Mouse (Mus musculus): ENCODE measurements at regions not wholly inside any gene's neighbourhood (a gene's known extent, or its start where the extent isn't known, plus 50 kb on each side); places are given as distances from the start of the nearest gene placed in this dataset.
A peak's percentile ranks its signal among the peaks of the same experiment; 100 is the strongest.

GRCm38 (mm10) chr10:27987026-27987425 lies 87.6 kb upstream of the Ptprk start:
- in situ Hi-C loops (cut with MboI; ENCODE audit: low sequenced_read_pairs in 2 of 2, unreplicated experiment in 2 of 2), result no loop called here
- no peaks in the 10 kb centered on the region for H3K9me3 ChIP-seq (ENCODE audit: control insufficient read depth, insufficient read depth, low read depth, low read length)
- no peaks in the 10 kb centered on the region for H3K36me3 ChIP-seq (ENCODE audit: control insufficient read depth, insufficient read depth, low read length, poor library complexity, severe bottlenecking)
- peaks cover 13 to 16% of the 10 kb centered on the region in 2 experiments for H3K4me1 ChIP-seq (ENCODE audit: control insufficient read depth in 2 of 2, insufficient read depth in 2 of 2, low read length in 2 of 2, poor library complexity in 1 of 2)
- H3K4me3 ChIP-seq (ENCODE audit: insufficient read depth in 1 of 2, low read depth in 1 of 2, low read length in 2 of 2, poor library complexity in 1 of 2, severe bottlenecking in 1 of 2), result no peak overlapping the region
- peak; percentile 40 for DNase-seq (ENCODE audit: low read depth, low spot score)
- H3K27ac ChIP-seq (ENCODE audit: insufficient read depth, low read depth, low read length, poor library complexity, severe bottlenecking), result no peak overlapping the region
- no peak overlapping the region for H3K9ac ChIP-seq (ENCODE audit: insufficient read depth, low read depth, low read length, poor library complexity, severe bottlenecking)
- TF ChIP-seq MAFK (IDR thresholded peaks at IDR 0.05; ENCODE audit: insufficient read depth, low read depth, low read length) (no peak), ZC3H11A (IDR thresholded peaks at IDR 0.05; ENCODE audit: borderline replicate concordance, low read depth, low read length) (no peak), HCFC1 (IDR thresholded peaks at IDR 0.05; ENCODE audit: borderline replicate concordance, insufficient read depth, low read length) (no peak), ZNF384 (IDR thresholded peaks at IDR 0.05; ENCODE audit: low read depth, low read length) (no peak), CHD2 (IDR thresholded peaks at IDR 0.05; ENCODE audit: low read depth, low read length) (no peak)

GRCm38 (mm10) chr10:27988066-27988465 lies 86.6 kb upstream of the Ptprk start:
- in situ Hi-C loops (cut with MboI; ENCODE audit: low sequenced_read_pairs in 2 of 2, unreplicated experiment in 2 of 2), result no loop called here
- TF ChIP-seq ZC3H11A (IDR thresholded peaks at IDR 0.05; ENCODE audit: borderline replicate concordance, low read depth, low read length) (no peak), HCFC1 (IDR thresholded peaks at IDR 0.05; ENCODE audit: borderline replicate concordance, insufficient read depth, low read length) (no peak), CHD2 (IDR thresholded peaks at IDR 0.05; ENCODE audit: low read depth, low read length) (no peak), MAFK (IDR thresholded peaks at IDR 0.05; ENCODE audit: insufficient read depth, low read depth, low read length) (no peak), ZNF384 (IDR thresholded peaks at IDR 0.05; ENCODE audit: low read depth, low read length) (no peak)

DNA sequence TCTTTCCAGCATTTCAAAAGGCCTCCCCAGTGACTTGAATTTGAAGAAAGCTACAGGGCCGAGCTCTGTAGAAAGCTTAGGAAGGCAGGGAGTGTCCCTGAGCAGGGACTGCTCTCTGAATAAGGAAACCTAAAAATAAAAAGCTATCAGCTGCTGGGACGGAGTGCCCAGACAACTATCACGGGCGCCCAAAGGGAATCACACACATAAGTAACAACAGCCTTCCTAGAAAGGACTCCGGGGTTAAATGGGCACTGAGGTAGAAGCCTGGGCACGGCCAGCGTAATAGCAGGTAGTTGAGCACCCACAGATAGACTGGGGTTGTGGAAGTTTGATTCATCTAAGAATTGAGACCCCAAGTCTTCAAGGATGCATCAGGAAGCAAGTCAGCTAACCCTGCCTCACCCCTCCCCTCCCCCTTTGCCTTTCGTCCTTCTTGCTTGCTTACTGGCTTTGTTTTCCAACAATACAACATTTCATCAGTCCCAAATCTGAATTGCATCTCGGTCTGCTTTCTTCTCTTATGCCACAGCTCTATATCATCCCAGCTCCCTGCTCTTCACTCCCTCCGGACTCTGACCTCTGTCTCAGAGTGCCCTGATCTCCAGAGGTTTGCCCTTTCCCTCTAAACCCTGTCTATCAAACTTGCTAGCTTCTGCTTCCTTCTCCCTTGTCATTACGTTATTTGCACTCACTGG lies 84.1 kb upstream of the Ptprk start:
- Histone ChIP-seq H3K4me1 (ENCODE audit: control insufficient read depth in 2 of 2, insufficient read depth in 2 of 2, low read length in 2 of 2, poor library complexity in 1 of 2) (peaks cover 15 to 16% of the 10 kb centered on the region in 2 experiments), H3K4me3 (ENCODE audit: insufficient read depth in 1 of 2, low read depth in 1 of 2, low read length in 2 of 2, poor library complexity in 1 of 2, severe bottlenecking in 1 of 2) (peak overlapping the region in 1 of 2 experiments; percentile 45; a peak in 2 of 4 replicates), H3K27ac (ENCODE audit: insufficient read depth, low read depth, low read length, poor library complexity, severe bottlenecking) (peak overlapping the region; percentile 71), H3K9me3 (ENCODE audit: control insufficient read depth, insufficient read depth, low read depth, low read length) (no peaks in the 10 kb centered on the region), H3K36me3 (ENCODE audit: control insufficient read depth, insufficient read depth, low read length, poor library complexity, severe bottlenecking) (no peaks in the 10 kb centered on the region; the same call in 1 of the 2 replicates), H3K9ac (ENCODE audit: insufficient read depth, low read depth, low read length, poor library complexity, severe bottlenecking) (peak overlapping the region; percentile 31; the same call in 1 of the 2 replicates)
- no peak for TF ChIP-seq ZNF384 (IDR thresholded peaks at IDR 0.05; ENCODE audit: low read depth, low read length)
- TF ChIP-seq MAFK (IDR thresholded peaks at IDR 0.05; ENCODE audit: insufficient read depth, low read depth, low read length), result no peak
- no peak for TF ChIP-seq HCFC1 (IDR thresholded peaks at IDR 0.05; ENCODE audit: borderline replicate concordance, insufficient read depth, low read length)
- no peak for TF ChIP-seq ZC3H11A (IDR thresholded peaks at IDR 0.05; ENCODE audit: borderline replicate concordance, low read depth, low read length)
- TF ChIP-seq CHD2 (IDR thresholded peaks at IDR 0.05; ENCODE audit: low read depth, low read length), result no peak
- in situ Hi-C loops (cut with MboI; ENCODE audit: low sequenced_read_pairs in 2 of 2, unreplicated experiment in 2 of 2), result no loop called here
- DNase-seq (ENCODE audit: low read depth, low spot score), result no peak

More at GRCm38 (mm10) chr10:27988066-27988465, 86.6 kb upstream of the Ptprk start:
- Histone ChIP-seq H3K9ac (ENCODE audit: insufficient read depth, low read depth, low read length, poor library complexity, severe bottlenecking) (no peak overlapping the region), H3K4me3 (ENCODE audit: insufficient read depth in 1 of 2, low read depth in 1 of 2, low read length in 2 of 2, poor library complexity in 1 of 2, severe bottlenecking in 1 of 2) (no peak overlapping the region), H3K36me3 (ENCODE audit: control insufficient read depth, insufficient read depth, low read length, poor library complexity, severe bottlenecking) (no peaks in the 10 kb centered on the region; the same call in 1 of the 2 replicates), H3K27ac (ENCODE audit: insufficient read depth, low read depth, low read length, poor library complexity, severe bottlenecking) (no peak overlapping the region), H3K4me1 (ENCODE audit: control insufficient read depth in 2 of 2, insufficient read depth in 2 of 2, low read length in 2 of 2, poor library complexity in 1 of 2) (peaks cover 13 to 15% of the 10 kb centered on the region in 2 experiments), H3K9me3 (ENCODE audit: control insufficient read depth, insufficient read depth, low read depth, low read length) (no peaks in the 10 kb centered on the region)
- no peak for DNase-seq (ENCODE audit: low read depth, low spot score)

DNA sequence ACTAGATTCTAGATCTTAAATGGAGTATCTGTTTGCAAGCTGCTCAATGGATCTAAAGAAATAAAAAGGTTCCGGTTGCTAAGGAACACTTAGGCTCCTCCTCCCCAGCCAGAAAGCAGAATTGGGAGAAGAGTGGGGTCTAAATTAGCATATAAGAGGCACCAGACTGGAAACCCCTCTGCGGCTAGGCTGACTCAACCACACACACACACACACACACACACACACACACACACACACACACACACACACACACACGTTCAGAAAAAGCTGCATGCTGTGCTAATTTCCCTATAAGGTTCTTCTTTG lies 83.6 kb upstream of the Ptprk start:
- TF ChIP-seq HCFC1 (IDR thresholded peaks at IDR 0.05; ENCODE audit: borderline replicate concordance, insufficient read depth, low read length) (no peak), ZNF384 (IDR thresholded peaks at IDR 0.05; ENCODE audit: low read depth, low read length) (no peak), ZC3H11A (IDR thresholded peaks at IDR 0.05; ENCODE audit: borderline replicate concordance, low read depth, low read length) (no peak), MAFK (IDR thresholded peaks at IDR 0.05; ENCODE audit: insufficient read depth, low read depth, low read length) (no peak), CHD2 (IDR thresholded peaks at IDR 0.05; ENCODE audit: low read depth, low read length) (no peak)
- Histone ChIP-seq H3K27ac (ENCODE audit: insufficient read depth, low read depth, low read length, poor library complexity, severe bottlenecking) (peak overlapping the region; percentile 71; the same call in 1 of the 2 replicates), H3K9me3 (ENCODE audit: control insufficient read depth, insufficient read depth, low read depth, low read length) (no peaks in the 10 kb centered on the region), H3K36me3 (ENCODE audit: control insufficient read depth, insufficient read depth, low read length, poor library complexity, severe bottlenecking) (no peaks in the 10 kb centered on the region; the same call in 1 of the 2 replicates), H3K4me1 (ENCODE audit: control insufficient read depth in 2 of 2, insufficient read depth in 2 of 2, low read length in 2 of 2, poor library complexity in 1 of 2) (peaks cover 15 to 16% of the 10 kb centered on the region in 2 experiments), H3K4me3 (ENCODE audit: insufficient read depth in 1 of 2, low read depth in 1 of 2, low read length in 2 of 2, poor library complexity in 1 of 2, severe bottlenecking in 1 of 2) (peak overlapping the region in 1 of 2 experiments; percentile 45; a peak in 2 of 4 replicates), H3K9ac (ENCODE audit: insufficient read depth, low read depth, low read length, poor library complexity, severe bottlenecking) (no peak overlapping the region; the same call in 1 of the 2 replicates)
- DNase-seq (ENCODE audit: low read depth, low spot score), result no peak
- in situ Hi-C loops (cut with MboI; ENCODE audit: low sequenced_read_pairs in 2 of 2, unreplicated experiment in 2 of 2), result no loop called here
